Mouse (Mus musculus): ENCODE results near the gene Gapdhs. TPM values are rescaled to one million over a fixed set of nuclear protein-coding genes. Genes with fewer than 3 reads are reported as not detected.
"Not testable (repeated sequence)": the region's sequence is repeated elsewhere in the genome, so short reads cannot be mapped to it uniquely, and the experiment has no call there.

Gene Gapdhs
- total RNA-seq (2021), result not detected

- DNase-seq (ENCODE audit: extremely low spot score in 1 of 2, low spot score in 1 of 2), result not testable (repeated sequence)
Measured at GRCm38 (mm10) chr7:30743617-30744016, at the start of gene Gapdhs. Gene Gapdhs (minus strand): TSS chr7:30743681.

GRCm38 (mm10) chr7:30791921-30792320 lies 48.4 kb upstream of the Gapdhs start:
- DNase-seq (ENCODE audit: extremely low spot score in 1 of 2, low spot score in 1 of 2), result no peak

GRCm38 (mm10) chr7:30790141-30790540 lies 46.7 kb upstream of the Gapdhs start:
- no peak for DNase-seq (ENCODE audit: extremely low spot score in 1 of 2, low spot score in 1 of 2)

GRCm38 (mm10) chr7:30787377-30788022 lies 44.0 kb upstream of the Gapdhs start, which contains the start of gene Krtdap:
Gene Krtdap (plus strand): TSS chr7:30787896.
- no peak for DNase-seq (ENCODE audit: extremely low spot score in 1 of 2, low spot score in 1 of 2)

- DNase-seq (ENCODE audit: extremely low spot score in 1 of 2, low spot score in 1 of 2), result peak; percentile 28 to 32
Measured at GRCm38 (mm10) chr7:30785721-30786546, 42.5 kb upstream of the Gapdhs start.

- no peak for DNase-seq (ENCODE audit: extremely low spot score in 1 of 2, low spot score in 1 of 2)
Measured at GRCm38 (mm10) chr7:30785154-30785553, 41.7 kb upstream of the Gapdhs start.

- no peak for DNase-seq (ENCODE audit: extremely low spot score in 1 of 2, low spot score in 1 of 2)
Measured at GRCm38 (mm10) chr7:30782658-30783057, 39.2 kb upstream of the Gapdhs start.

GRCm38 (mm10) chr7:30781792-30782191 lies 38.3 kb upstream of the Gapdhs start:
- DNase-seq (ENCODE audit: extremely low spot score in 1 of 2, low spot score in 1 of 2), result no peak

GRCm38 (mm10) chr7:30777911-30778310 lies 34.4 kb upstream of the Gapdhs start:
- no peak for DNase-seq (ENCODE audit: extremely low spot score in 1 of 2, low spot score in 1 of 2)

GRCm38 (mm10) chr7:30777081-30777579 lies 33.6 kb upstream of the Gapdhs start:
- DNase-seq (ENCODE audit: extremely low spot score in 1 of 2, low spot score in 1 of 2), result no peak

GRCm38 (mm10) chr7:30776104-30776503 lies 32.6 kb upstream of the Gapdhs start:
- DNase-seq (ENCODE audit: extremely low spot score in 1 of 2, low spot score in 1 of 2), result no peak

GRCm38 (mm10) chr7:30769236-30769635 lies 25.8 kb upstream of the Gapdhs start:
- DNase-seq (ENCODE audit: extremely low spot score in 1 of 2, low spot score in 1 of 2), result no peak

- DNase-seq (ENCODE audit: extremely low spot score in 1 of 2, low spot score in 1 of 2), result no peak
Measured at GRCm38 (mm10) chr7:30766408-30766807, 22.9 kb upstream of the Gapdhs start.

- no peak for DNase-seq (ENCODE audit: extremely low spot score in 1 of 2, low spot score in 1 of 2)
Measured at GRCm38 (mm10) chr7:30765173-30765572, 21.7 kb upstream of the Gapdhs start.

GRCm38 (mm10) chr7:30763456-30763855 lies 20.0 kb upstream of the Gapdhs start, which contains the start of gene Dmkn:
Gene Dmkn (plus strand): TSS chr7:30763756.
- DNase-seq (ENCODE audit: extremely low spot score in 1 of 2, low spot score in 1 of 2), result no peak

GRCm38 (mm10) chr7:30761769-30762352 lies 18.4 kb upstream of the Gapdhs start:
- no peak for DNase-seq (ENCODE audit: extremely low spot score in 1 of 2, low spot score in 1 of 2)

GRCm38 (mm10) chr7:30758853-30759252 lies 15.4 kb upstream of the Gapdhs start:
- DNase-seq (ENCODE audit: extremely low spot score in 1 of 2, low spot score in 1 of 2), result no peak

- no peak for DNase-seq (ENCODE audit: extremely low spot score in 1 of 2, low spot score in 1 of 2)
Measured at GRCm38 (mm10) chr7:30757001-30757400, 13.5 kb upstream of the Gapdhs start.

- no peak for DNase-seq (ENCODE audit: extremely low spot score in 1 of 2, low spot score in 1 of 2)
Measured at GRCm38 (mm10) chr7:30751086-30751669, 7.7 kb upstream of the Gapdhs start, which contains the start of gene Sbsn. Gene Sbsn (plus strand): TSS chr7:30751471.

GRCm38 (mm10) chr7:30749824-30750606 lies 6.5 kb upstream of the Gapdhs start:
- no peak for DNase-seq (ENCODE audit: extremely low spot score in 1 of 2, low spot score in 1 of 2)

All from layer of hippocampus, postnatal 25 days (tissue).